Mouse (Mus musculus): ENCODE results near the gene Nostrin.

GRCm38 (mm10) chr2:69132046-69132445 is 3.6 kb upstream of the Nostrin start:
- no peak for TF ChIP-seq TAL1 (IDR thresholded peaks at IDR 0.05; ENCODE audit: low read length)
- no peak for TF ChIP-seq CTCF (IDR thresholded peaks at IDR 0.05 in 2 of 3, conservative IDR thresholded peaks at IDR 0.05 in 1 of 3; ENCODE audit: control insufficient read depth in 1 of 3, insufficient read depth in 1 of 3, low read depth in 2 of 3, low read length in 3 of 3, poor library complexity in 1 of 3, severe bottlenecking in 1 of 3)
- no peak for TF ChIP-seq ETS1 (IDR thresholded peaks at IDR 0.05; ENCODE audit: low read depth, low read length)
- no peak for TF ChIP-seq ZC3H11A (IDR thresholded peaks at IDR 0.05; ENCODE audit: low read depth, low read length)
- TF ChIP-seq KAT2A (conservative IDR thresholded peaks at IDR 0.05; ENCODE audit: low read depth, low read length) = no peak
- no peak for TF ChIP-seq MEF2A (IDR thresholded peaks at IDR 0.05; ENCODE audit: extremely low read depth, insufficient replicate concordance, low read depth, low read length, poor library complexity, severe bottlenecking)
- no peak for TF ChIP-seq RCOR1 (IDR thresholded peaks at IDR 0.05; ENCODE audit: low read depth, low read length)
- no peak for TF ChIP-seq HCFC1 (IDR thresholded peaks at IDR 0.05; ENCODE audit: low read depth, low read length)
- no peak for TF ChIP-seq POLR2A (IDR thresholded peaks at IDR 0.05; ENCODE audit: control insufficient read depth in 1 of 2, insufficient read depth in 1 of 2, low read depth in 1 of 2, low read length in 2 of 2, poor library complexity in 1 of 2)
- TF ChIP-seq BHLHE40 (IDR thresholded peaks at IDR 0.05; ENCODE audit: borderline replicate concordance, low read depth, low read length) = no peak
